Mouse (Mus musculus) G1E (cell line): Measurements from ENCODE around the gene Tmco1.

Source experiments
- CTCF ChIP-seq: IDR thresholded peaks from 2 replicates; pipeline ENCODE4 v1.5.1; 2012; ENCODE audit warnings: low read depth, low read length, inconsistent platforms, mixed read lengths
- GATA1 ChIP-seq: IDR thresholded peaks from 2 replicates; pipeline ENCODE4 v1.6.1; 2012; ENCODE audit warnings: borderline replicate concordance, low read length, inconsistent platforms, mixed read lengths
- POLR2AphosphoS5 ChIP-seq: IDR thresholded peaks from 2 replicates; pipeline ENCODE4 v1.6.1; 2012; ENCODE audit warnings: low read depth, low read length, inconsistent platforms; ENCODE audit not compliant: insufficient replicate concordance

DNA sequence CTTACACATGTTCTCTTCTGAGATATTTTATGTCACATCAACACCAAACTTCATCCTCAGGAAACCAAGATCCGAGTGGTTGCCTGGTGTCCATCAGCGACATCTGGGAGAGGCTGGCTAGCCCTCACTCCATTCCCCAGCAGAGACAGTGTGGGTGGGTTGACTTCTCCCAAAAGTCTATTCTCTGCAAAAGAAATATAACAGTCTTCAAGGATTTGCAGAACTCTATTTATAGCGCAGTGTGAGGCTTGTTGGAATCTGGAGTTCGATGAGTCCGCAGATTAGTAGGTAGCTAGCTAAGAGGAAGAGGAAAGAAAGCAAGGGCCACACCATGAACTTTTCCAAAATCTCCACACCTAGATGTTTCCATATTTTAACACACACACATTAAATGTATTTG is 21.0 kb upstream of the Tmco1 start:
- TF ChIP-seq CTCF (no peak), POLR2AphosphoS5 (no peak), GATA1 (no peak)
